Mouse (Mus musculus) G1E (cell line): ENCODE data around the gene Ctsf. TPM values are rescaled to one million over a fixed set of nuclear protein-coding genes. Genes with fewer than 3 reads are reported as not detected.
"Not testable (repeated sequence)": the region's sequence is repeated elsewhere in the genome, so short reads cannot be mapped to it uniquely, and the experiment has no call there.

Experiments used
- ATAC-seq: 2 replicates; pipeline ENCODE4 v1.8.0; 2016; ENCODE audit warnings: mild to moderate bottlenecking; ENCODE audit not compliant: insufficient number of reproducible peaks, poor library complexity, low FRiP score, severe bottlenecking; ENCODE audit errors: extremely low read depth
- DNase-seq: peaks from one replicate; pipeline ENCODE4 v3.0.0; 2012; ENCODE audit warnings: low spot score
- H3K27me3 ChIP-seq: 2 replicates; pipeline ENCODE4 v1.6.1; 2012; ENCODE audit warnings: mild to moderate bottlenecking, low read length, inconsistent platforms; ENCODE audit not compliant: insufficient read depth
- H3K36me3 ChIP-seq: replicated peaks from 2 replicates; pipeline ENCODE3; 2012; ENCODE audit warnings: mild to moderate bottlenecking, inconsistent platforms
- H3K4me1 ChIP-seq: 2 replicates; pipeline ENCODE4 v1.6.1; 2012; ENCODE audit warnings: low read depth, low read length, inconsistent platforms, mixed read lengths; ENCODE audit not compliant: insufficient read depth
- H3K4me3 ChIP-seq: 2 replicates; pipeline ENCODE4 v1.5.1; 2012; ENCODE audit warnings: low read depth, mild to moderate bottlenecking, inconsistent platforms, low read length, moderate library complexity, mixed read lengths
- H3K9me3 ChIP-seq: replicated peaks from 2 replicates; pipeline ENCODE4 v1.6.1; 2012; ENCODE audit warnings: inconsistent platforms
- CTCF ChIP-seq: IDR thresholded peaks from 2 replicates; pipeline ENCODE4 v1.5.1; 2012; ENCODE audit warnings: low read depth, low read length, inconsistent platforms, mixed read lengths
- GATA1 ChIP-seq: IDR thresholded peaks from 2 replicates; pipeline ENCODE4 v1.6.1; 2012; ENCODE audit warnings: borderline replicate concordance, low read length, inconsistent platforms, mixed read lengths
- GATA2 ChIP-seq: IDR thresholded peaks from 2 replicates; pipeline ENCODE4 v1.6.1; 2012; ENCODE audit warnings: low read depth, low read length, inconsistent platforms, borderline replicate concordance
- POLR2AphosphoS5 ChIP-seq: IDR thresholded peaks from 2 replicates; pipeline ENCODE4 v1.6.1; 2012; ENCODE audit warnings: low read depth, low read length, inconsistent platforms; ENCODE audit not compliant: insufficient replicate concordance
- TAL1 ChIP-seq: conservative IDR thresholded peaks from 2 replicates; pipeline ENCODE4 v1.6.1; 2012; ENCODE audit warnings: low read depth, low read length, inconsistent platforms, mixed read lengths
- polyA plus RNA-seq: library from polyadenylated mRNA; stranded (reverse); fragments of >175 nt; gene quantifications from 2 replicates; pipeline ENCODE4 v1.2.3, GENCODE M21; 2012
- total RNA-seq, 2 experiments: library from RNA; stranded (forward) in 1 of 2; stranded (reverse) in 1 of 2; fragments of 200-1000 nt in 1 of 2; fragments of >200 nt in 1 of 2; fragmentation: Nextera tagmentation in 1 of 2; gene quantifications; 2 replicates each; pipeline ENCODE4 v1.2.3; 2014 to 2017

Gene Ctsf
- total and polyA plus RNA-seq, 3 experiments: 0.05 to 0.38 TPM; not detected in 1

- TF ChIP-seq TAL1: no peak
- TF ChIP-seq GATA1: no peak
- TF ChIP-seq GATA2: no peak
- no peak for TF ChIP-seq POLR2AphosphoS5
- TF ChIP-seq CTCF: no peak
- no peak for ATAC-seq
- Histone ChIP-seq H3K4me1 (peaks cover 7% of the 10 kb centered on the region), H3K36me3 (no peaks in the 10 kb centered on the region), H3K27me3 (peaks cover 63% of the 10 kb centered on the region), H3K9me3 (no peaks in the 10 kb centered on the region), H3K4me3 (no peak overlapping the region)
- no peak for DNase-seq
Measured at GRCm38 (mm10) chr19:4863048-4863447, 8.1 kb downstream of the Ctsf start.

GRCm38 (mm10) chr19:4865147-4865546 lies 10.2 kb downstream of the Ctsf start:
- Histone ChIP-seq H3K4me1 (peaks cover 3% of the 10 kb centered on the region), H3K4me3 (no peak overlapping the region), H3K9me3 (no peaks in the 10 kb centered on the region), H3K36me3 (no peaks in the 10 kb centered on the region), H3K27me3 (peaks cover 57% of the 10 kb centered on the region)
- ATAC-seq (no peak), DNase-seq (no peak)
- TF ChIP-seq GATA2: no peak
- TF ChIP-seq GATA1: no peak
- no peak for TF ChIP-seq POLR2AphosphoS5
- TF ChIP-seq CTCF: no peak
- TF ChIP-seq TAL1: no peak

GRCm38 (mm10) chr19:4874613-4875012 lies 19.7 kb downstream of the Ctsf start:
- H3K36me3 ChIP-seq, H3K4me3 ChIP-seq, DNase-seq, ATAC-seq, H3K9me3 ChIP-seq: not testable (repeated sequence)
- Histone ChIP-seq H3K4me1 (peaks cover 18% of the 10 kb centered on the region), H3K27me3 (peaks cover 41% of the 10 kb centered on the region)

GRCm38 (mm10) chr19:4876241-4876640 lies 21.3 kb downstream of the Ctsf start:
- no peak for ATAC-seq
- TF ChIP-seq GATA1: no peak
- no peaks in the 10 kb centered on the region for H3K9me3 ChIP-seq
- DNase-seq: no peak
- H3K4me1 ChIP-seq: peaks cover 33% of the 10 kb centered on the region
- H3K27me3 ChIP-seq: peaks cover 36% of the 10 kb centered on the region
- no peak overlapping the region for H3K4me3 ChIP-seq
- H3K36me3 ChIP-seq: peaks cover 16% of the 10 kb centered on the region

GRCm38 (mm10) chr19:4876755-4877154 lies 21.8 kb downstream of the Ctsf start:
- no peak for DNase-seq
- H3K36me3 ChIP-seq: peaks cover 21% of the 10 kb centered on the region
- peaks cover 37% of the 10 kb centered on the region for H3K4me1 ChIP-seq
- no peaks in the 10 kb centered on the region for H3K9me3 ChIP-seq
- TF ChIP-seq POLR2AphosphoS5 (no peak), TAL1 (no peak), GATA2 (no peak), GATA1 (no peak), CTCF (no peak)
- no peak overlapping the region for H3K4me3 ChIP-seq
- ATAC-seq: no peak
- H3K27me3 ChIP-seq: peaks cover 32% of the 10 kb centered on the region

- Histone ChIP-seq H3K27me3 (peaks cover 28% of the 10 kb centered on the region), H3K4me1 (peaks cover 37% of the 10 kb centered on the region), H3K9me3 (no peaks in the 10 kb centered on the region), H3K36me3 (peaks cover 31% of the 10 kb centered on the region), H3K4me3 (peak within 1 kb of the TSS; percentile 98)
- DNase-seq (no peak), ATAC-seq (no peak)
- TF ChIP-seq TAL1 (no peak), CTCF (no peak), GATA2 (no peak), GATA1 (no peak), POLR2AphosphoS5 (no peak)
Measured at GRCm38 (mm10) chr19:4877785-4878184, 22.9 kb downstream of the Ctsf start, which contains the start of gene Actn3. Gene Actn3, minus strand, starts transcription at chr19:4877909.

GRCm38 (mm10) chr19:4878405-4879323 lies 23.7 kb downstream of the Ctsf start, which contains the start of gene Zdhhc24:
Gene Zdhhc24, plus strand, starts transcription at chr19:4878668.
- no peak for TF ChIP-seq GATA1
- TF ChIP-seq GATA2: peak; percentile 100
- TF ChIP-seq TAL1: no peak
- Histone ChIP-seq H3K9me3 (no peaks in the 10 kb centered on the region), H3K4me1 (peaks cover 39% of the 10 kb centered on the region), H3K4me3 (peak within 1 kb of the TSS; percentile 98), H3K27me3 (peaks cover 22% of the 10 kb centered on the region), H3K36me3 (peaks cover 40% of the 10 kb centered on the region)
- DNase-seq (peak; percentile 99), ATAC-seq (peak; percentile 100)
